Mouse (Mus musculus): ENCODE measurements around the gene Stx6. TPM values are rescaled to one million over a fixed set of nuclear protein-coding genes. Genes with fewer than 3 reads are reported as not detected.

Stx6 gene
- polyA plus RNA-seq (2014; fragmentation: Illumina TruSeq; extraction: RNeasy Lipid Tissue Mini Kit (QIAGEN cat#74804); ENCODE audit: low read depth, low replicate concordance), result 11.0 TPM

GRCm38 (mm10) chr1:155158141-155158969, at the start of gene Stx6:
Gene Stx6 (plus strand): TSS chr1:155158715.

DNA sequence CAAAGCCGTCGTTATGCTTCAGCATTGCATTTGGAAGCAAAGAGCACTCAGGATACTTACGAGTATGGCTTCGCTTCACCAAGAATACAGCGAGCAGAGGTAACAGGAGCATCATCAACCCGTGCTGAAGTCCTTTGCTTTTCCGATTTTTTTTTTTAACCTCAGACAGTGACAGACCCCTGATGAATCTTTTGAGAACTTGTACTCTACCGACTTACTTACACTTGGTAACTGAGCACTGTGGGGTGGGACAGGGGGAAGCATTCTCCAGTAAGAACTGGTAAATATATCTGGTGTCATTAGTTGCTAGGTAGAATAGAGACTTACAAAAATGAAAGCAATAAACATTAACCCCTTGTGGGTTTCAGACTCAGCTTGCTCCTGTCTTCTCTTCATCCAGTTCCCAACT, 11.9 kb upstream of the Stx6 start, which contains the start of gene Mr1:
Gene Mr1 (minus strand): TSS at position 243 of the 409 bp plus-strand sequence.

DNA sequence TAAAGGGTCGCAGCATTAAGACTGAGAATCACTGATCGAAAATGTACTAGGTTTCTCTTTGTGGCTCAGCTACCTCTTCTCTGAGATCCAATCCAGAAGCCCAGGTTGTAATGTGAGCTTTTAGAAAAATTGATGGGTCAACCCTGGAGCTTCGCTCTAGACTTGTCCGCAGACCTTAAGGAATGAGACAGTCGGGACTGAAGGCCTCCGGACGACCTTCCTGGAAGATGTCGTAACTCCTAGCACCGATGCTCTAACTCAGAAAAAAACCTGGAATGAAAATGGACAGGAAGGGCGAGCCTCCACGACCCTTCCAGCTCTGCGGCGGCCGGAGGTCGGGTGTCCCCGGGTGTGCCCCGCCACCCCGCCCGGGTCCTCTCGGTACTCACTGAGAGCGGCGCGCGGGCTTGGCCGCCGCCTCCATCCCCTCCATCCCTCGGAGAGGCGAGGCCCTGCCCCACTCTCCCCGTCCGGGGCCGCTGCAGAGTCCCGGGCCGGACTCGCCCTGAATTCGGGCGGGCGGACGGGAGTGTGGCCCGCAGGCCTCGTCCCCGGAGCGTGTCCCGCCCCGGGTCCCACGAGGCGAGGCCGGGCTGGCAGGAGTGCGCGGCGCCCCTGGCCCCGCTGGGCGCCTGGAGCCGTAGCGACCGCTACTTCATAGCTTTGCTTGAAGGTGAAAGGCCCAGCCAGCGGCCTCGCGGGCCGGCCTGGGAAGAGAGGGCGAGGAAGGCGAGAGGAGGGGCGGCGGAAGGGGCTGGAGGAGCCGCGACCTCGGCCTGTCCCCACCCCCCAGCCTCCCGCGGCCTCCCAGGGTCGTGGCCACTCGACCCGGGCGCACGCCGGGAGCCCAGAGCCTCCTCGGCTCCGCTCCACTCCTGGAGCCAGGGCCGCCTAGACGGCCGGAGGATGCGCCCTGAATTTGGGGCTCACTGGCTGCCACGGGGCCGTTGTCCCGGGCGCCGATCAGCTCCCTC, 85.6 kb downstream of the Stx6 start, which contains the start of gene BC034090:
Gene BC034090 (minus strand): TSS at position 648 of the 974 bp plus-strand sequence.

Other genes starting within 250 kb of the Stx6 start
- 26.7 TPM for gene Ier5, start 59.1 kb upstream of the Stx6 start, polyA plus RNA-seq (2014; fragmentation: Illumina TruSeq; extraction: RNeasy Lipid Tissue Mini Kit (QIAGEN cat#74804); ENCODE audit: low read depth, low replicate concordance)
- gene Mr1, start 11.9 kb upstream of the Stx6 start, polyA plus RNA-seq (2014; fragmentation: Illumina TruSeq; extraction: RNeasy Lipid Tissue Mini Kit (QIAGEN cat#74804); ENCODE audit: low read depth, low replicate concordance), result 19.7 TPM
- gene BC034090, start 85.7 kb downstream of the Stx6 start, polyA plus RNA-seq (2014; fragmentation: Illumina TruSeq; extraction: RNeasy Lipid Tissue Mini Kit (QIAGEN cat#74804); ENCODE audit: low read depth, low replicate concordance), result 1.1 TPM